Mouse (Mus musculus) splenic B cell, adult 2 months (primary cell): ENCODE data around the gene Gal3st2b.
"Not testable (repeated sequence)": the region's sequence is repeated elsewhere in the genome, so short reads cannot be mapped to it uniquely, and the experiment has no call there.

ENCODE experiments used
- DNase-seq: peaks from one replicate; pipeline ENCODE4 v3.0.0-alpha.2; 2011; ENCODE audit warnings: low read depth, low spot score
- H3K27me3 ChIP-seq: 2 replicates; pipeline ENCODE4 v1.6.1; 2012; ENCODE audit warnings: mild to moderate bottlenecking, low read length, moderate library complexity, mixed read lengths; ENCODE audit not compliant: control insufficient read depth, poor library complexity, insufficient read depth, severe bottlenecking
- H3K36me3 ChIP-seq: 2 replicates; pipeline ENCODE4 v1.6.1; 2012; ENCODE audit warnings: mild to moderate bottlenecking, low read length, moderate library complexity, mixed read lengths; ENCODE audit not compliant: control insufficient read depth, poor library complexity, insufficient read depth, severe bottlenecking

The Gal3st2b gene

DNA sequence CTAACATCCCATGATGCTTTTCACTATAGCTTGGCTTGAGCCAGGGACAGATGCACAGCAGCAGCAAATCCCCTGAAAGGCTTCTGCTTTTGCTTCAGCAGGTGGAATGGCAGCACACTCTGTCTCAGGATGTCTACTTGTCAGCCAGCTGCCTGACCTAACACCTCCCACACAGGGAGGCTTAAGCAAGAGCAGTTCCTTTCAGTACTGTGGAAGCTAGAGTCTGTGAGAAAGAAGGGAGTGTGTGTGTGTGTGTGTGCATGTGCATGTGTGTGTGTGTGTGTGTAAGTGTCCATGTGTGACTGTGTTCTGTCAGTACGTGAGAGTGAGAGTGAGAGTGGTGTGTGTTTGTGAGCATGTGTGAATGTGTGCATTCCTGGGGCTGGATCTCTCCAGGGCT lies 19.7 kb downstream of the Gal3st2b start:
- DNase-seq, H3K27me3 ChIP-seq, H3K36me3 ChIP-seq: not testable (repeated sequence)

DNA sequence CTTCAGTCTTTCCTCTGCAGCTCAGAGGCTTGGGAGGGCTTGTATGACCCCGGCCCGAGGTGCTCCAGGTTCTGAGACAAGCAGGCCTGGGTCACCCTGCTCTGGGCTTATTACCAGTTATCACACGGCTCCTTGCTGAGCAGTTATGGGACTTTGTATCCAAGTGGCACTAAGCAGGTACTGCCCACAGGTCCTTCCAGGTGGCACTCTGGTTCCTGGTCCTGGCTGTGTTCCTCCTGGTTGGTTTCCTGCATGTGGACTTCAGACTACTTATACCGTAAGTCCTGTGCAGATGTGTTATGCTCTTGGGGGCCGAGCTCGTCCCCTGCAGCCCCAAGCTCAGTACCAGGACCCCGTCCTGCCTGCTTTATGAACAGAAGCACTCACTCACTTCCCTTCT lies 20.3 kb downstream of the Gal3st2b start:
- DNase-seq, H3K27me3 ChIP-seq, H3K36me3 ChIP-seq: not testable (repeated sequence)

DNA sequence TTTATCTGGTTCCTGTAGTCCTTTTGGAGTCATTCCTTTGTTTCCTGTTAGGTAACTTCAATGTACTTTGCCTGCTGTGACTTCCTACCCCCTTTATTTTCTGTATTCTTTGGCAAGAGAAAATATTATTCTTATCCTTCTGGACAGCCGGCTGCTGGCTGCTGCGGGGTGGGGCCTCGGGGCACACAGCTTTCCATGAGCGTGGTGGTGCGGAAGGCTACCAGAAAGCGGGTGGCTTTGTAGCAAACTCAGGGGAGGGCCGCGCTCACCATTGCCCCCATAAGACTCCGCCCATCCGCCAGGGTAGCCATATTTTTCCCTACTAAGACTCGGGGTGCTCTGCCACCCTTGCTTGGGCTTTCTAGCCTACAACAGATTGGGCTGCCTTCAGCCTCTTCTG lies 31.0 kb downstream of the Gal3st2b start:
- DNase-seq, H3K27me3 ChIP-seq, H3K36me3 ChIP-seq: not testable (repeated sequence)

DNA sequence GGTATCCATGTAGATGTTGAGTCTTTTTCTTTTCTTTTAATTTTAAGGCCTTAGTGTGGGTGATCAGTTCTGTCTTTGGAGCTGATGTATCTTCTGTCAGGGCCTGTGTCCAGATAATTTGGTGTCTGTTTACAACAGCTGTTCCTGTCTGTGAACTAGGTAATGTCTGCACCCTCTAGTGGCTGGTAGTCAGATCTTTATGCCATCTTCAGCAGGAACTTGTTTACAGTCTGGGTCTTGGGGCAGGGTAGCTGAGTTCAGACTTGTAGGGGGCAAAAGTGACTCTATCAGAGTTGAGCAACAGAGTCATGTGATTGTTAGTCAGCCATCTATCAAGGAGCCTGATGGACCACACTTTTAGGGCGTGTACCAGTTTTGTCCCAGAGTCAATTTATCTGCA lies 48.4 kb downstream of the Gal3st2b start:
- not testable (repeated sequence) for DNase-seq, H3K27me3 ChIP-seq, H3K36me3 ChIP-seq

DNA sequence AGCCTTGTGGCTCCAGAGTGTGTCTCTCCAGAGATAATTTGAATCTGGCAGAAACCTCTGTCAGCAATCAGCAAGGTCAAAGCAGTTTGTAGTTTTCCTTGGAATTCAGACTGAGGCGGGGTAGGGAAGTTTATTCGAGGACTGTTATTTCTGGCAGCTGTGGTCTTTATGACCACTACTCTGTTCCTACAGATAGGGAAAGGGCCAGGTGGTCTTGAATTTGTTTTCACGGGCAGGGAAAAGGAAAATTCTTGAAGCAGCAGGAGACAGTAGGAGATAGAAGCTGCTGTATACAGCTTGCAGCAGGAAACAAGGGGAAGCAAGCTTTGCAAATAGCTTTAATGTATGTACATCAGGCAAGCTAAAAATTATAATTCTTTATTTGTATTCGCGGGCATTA lies 52.3 kb downstream of the Gal3st2b start:
- H3K36me3 ChIP-seq, H3K27me3 ChIP-seq, DNase-seq: not testable (repeated sequence)

DNA sequence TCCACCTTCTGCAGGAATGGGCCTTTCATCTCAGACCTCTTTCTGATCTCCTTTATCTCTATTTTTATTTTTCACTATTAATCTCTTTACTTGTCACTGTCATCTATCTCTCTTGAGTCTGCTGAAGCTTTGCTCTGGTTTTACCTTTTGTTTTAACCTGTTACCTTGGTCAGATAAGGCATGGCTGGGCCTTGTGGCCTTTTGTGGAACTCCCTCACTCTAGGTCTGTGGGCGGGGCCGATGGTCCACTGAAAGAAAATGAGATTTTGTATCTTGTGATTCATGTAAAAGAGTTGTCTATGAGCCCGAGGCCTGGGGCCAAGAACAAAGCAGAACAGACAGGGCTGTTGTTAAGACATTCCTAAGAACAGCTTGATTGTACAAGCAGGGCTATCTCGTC lies 52.7 kb downstream of the Gal3st2b start:
- H3K36me3 ChIP-seq, H3K27me3 ChIP-seq, DNase-seq: not testable (repeated sequence)

DNA sequence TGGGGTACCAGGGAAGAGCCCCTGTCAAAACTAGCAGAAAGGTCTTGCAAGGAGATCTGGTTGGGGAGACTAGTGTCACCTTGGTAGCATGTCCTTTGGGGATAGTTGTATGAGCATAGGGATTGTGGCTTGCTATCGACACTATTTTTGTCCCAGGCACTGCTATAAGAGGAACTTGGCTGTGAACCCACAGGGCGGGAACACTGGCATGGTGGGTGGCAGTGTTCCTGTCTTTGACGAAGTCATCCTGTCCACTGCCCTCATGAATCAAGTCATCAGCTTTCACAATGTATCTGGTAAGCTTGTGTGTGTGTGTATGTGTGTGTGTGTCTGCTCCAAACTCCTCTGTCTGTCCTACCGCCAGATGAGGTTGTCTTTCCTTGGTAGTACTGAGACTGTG lies 57.7 kb downstream of the Gal3st2b start:
- DNase-seq, H3K27me3 ChIP-seq, H3K36me3 ChIP-seq: not testable (repeated sequence)

DNA sequence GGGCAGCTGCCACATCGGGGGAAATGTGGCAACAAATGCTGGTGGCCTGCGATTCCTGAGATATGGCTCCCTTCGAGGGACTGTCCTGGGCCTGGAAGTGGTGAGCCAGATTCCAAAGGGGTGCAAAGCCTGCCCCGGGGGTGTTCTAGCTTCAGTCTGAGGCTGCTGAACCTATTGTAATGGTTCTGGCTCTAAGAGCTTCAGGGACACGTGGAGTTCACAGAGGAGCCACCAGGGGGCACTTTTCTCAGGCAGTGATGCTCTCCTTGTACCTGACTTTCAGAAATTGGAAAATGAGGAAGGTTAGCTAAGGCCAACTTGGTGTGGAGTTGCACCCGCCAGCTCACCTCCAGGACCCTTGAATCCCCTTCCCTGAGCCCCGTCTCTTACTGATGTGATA lies 60.2 kb downstream of the Gal3st2b start:
- H3K36me3 ChIP-seq, H3K27me3 ChIP-seq, DNase-seq: not testable (repeated sequence)

DNA sequence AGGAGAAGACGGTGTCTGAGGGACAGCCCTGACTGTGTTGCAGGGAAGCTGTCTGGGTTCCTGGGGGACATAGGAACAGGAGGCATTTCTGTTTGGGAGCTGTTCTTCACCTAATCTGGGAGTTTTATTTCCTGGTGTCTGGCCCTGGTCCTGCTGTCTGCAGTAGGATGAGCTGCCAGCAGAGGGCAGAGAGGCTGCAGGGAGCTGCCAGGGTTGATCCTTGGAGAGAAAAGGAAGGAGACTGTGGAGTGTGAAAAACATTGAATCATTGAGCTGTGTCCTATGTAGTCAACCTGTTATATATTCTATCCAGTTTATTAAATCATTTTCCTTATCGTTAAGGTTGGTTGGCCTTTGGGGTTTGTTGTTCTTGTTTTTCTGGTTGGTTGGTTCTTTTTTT lies 62.8 kb downstream of the Gal3st2b start:
- DNase-seq, H3K36me3 ChIP-seq, H3K27me3 ChIP-seq: not testable (repeated sequence)

DNA sequence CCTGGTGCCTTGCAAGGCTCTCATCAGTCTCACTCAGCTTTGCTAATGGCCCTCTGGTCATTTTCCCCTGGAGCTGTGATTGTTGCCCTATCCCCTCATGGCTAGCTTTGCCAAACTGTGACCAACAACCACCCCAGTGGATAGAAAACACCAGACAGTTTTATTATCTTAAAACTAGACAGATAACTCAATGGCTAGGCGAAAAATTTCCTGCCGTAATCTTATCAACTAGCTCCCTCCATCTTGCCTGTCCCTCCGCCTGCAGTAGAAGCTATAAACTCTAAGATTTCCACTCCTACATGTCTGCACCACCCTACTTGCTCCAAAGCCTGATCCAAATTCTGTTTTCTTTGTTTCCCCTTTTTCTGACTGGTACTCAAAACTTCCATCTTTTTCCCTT lies 68.1 kb downstream of the Gal3st2b start:
- no peak for DNase-seq
- H3K27me3 ChIP-seq = no peaks in the 10 kb centered on the region
- H3K36me3 ChIP-seq = no peaks in the 10 kb centered on the region

DNA sequence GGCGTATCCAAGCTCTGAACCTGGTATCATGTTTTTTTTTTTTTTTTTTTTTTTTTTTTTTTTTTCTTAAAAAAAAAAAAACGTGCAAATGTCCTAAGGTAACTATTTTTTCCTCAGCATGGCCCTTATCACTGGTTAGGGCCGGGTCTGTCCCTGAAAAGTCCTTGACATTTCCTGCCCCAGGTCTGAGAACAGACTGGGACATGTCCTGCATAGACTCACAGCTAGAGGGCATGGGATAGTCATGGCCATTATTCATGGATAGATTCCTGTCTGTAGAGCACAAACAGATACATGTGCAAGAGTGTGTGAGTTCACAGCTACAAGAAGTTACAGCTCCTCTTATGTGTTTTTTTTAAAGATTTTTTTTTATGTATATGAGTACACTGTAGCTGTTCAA lies 70.7 kb downstream of the Gal3st2b start:
- no peaks in the 10 kb centered on the region for H3K36me3 ChIP-seq
- H3K27me3 ChIP-seq = no peaks in the 10 kb centered on the region
- DNase-seq = no peak

DNA sequence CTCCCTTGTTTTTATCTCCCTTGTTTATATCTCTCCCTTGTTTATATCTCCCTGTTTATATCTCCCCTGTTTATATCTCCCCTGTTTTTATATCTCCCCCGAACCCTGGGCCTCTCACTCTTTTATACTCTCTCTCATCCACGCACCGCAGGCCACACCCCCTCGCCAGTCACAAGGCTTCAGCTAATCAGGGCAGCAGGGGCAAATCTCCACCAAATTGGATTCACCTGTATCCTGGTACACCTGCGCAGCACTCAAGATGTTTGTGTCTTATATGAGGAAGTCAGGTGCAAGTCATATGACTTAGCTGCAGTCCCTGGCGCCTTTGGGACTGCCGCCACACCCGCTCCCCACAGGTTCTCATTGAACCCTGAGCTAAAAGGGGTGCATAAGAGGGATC lies 72.1 kb downstream of the Gal3st2b start, which contains the start of gene Gal3st2c:
Gal3st2c (plus strand) TSS at position 301 of the 400 bp plus-strand sequence.
- not testable (repeated sequence) for H3K27me3 ChIP-seq, H3K36me3 ChIP-seq, DNase-seq

DNA sequence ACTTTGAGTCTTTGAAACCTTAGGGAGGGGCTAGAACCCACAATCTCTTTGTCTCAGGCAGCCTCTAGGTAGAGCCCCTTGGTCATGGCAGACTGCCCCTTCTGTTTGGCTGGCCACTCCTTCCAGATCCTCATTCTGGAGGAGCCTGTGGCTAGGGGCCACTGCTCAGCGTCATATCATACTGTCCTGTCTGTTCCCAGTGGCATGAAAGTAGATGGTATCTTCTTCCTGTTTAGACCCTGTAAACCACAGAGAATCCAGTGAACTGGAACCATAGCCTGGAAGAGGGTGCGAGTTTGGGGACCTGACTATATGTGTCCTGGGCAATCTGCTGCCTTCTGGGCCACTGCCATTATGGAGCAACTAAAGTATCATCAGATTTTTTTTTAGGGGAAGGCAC lies 73.0 kb downstream of the Gal3st2b start:
- not testable (repeated sequence) for H3K36me3 ChIP-seq, H3K27me3 ChIP-seq, DNase-seq

DNA sequence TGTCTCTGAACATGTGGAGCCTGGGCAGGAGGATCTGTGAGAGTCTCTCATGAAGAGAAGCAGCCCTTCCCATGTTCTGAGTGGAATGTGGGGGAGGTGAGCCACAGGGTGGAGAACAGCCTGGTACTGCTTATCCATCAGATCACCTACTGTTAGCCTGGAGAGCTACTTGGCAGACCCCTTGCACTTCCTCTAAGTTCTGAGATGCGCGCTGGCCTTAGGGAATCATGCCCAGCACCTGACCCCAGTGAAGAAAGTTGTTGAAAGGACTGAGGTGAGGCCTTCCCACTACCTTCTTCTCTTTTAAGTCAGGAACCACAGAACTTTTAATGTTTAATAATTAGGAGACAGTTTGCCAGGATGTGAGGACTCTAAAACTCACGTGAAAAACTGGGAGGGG lies 73.4 kb downstream of the Gal3st2b start:
- DNase-seq, H3K27me3 ChIP-seq, H3K36me3 ChIP-seq: not testable (repeated sequence)
